Mouse (Mus musculus): ENCODE measurements at regions not wholly inside any gene's neighbourhood (a gene's known extent, or its start where the extent isn't known, plus 50 kb on each side); places are given as distances from the start of the nearest gene placed in this dataset.

DNA sequence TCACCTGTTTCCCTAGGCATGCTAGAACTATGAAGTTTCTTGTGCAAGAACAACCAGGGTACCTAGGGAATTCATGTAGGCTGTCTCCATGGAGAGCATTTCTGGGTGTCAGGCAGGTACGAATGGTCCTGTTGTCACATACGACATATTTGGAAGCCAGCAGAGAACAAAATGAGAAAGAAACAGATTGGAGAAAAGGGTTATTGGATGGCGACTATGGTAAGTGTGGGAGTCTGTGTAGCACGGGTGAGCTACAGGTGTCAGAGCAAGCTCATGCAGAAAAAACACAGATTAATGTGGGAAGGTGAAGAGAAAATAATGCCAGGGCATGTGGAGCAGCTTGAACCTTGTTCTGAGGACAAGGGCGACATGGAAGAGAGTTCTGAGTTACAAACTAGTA, 171.8 kb upstream of the Gcfc2 start:
- TF ChIP-seq POLR2A (IDR thresholded peaks at IDR 0.05; ENCODE audit: insufficient read depth, low read length) (no peak), CTCF (IDR thresholded peaks at IDR 0.05; ENCODE audit: low read depth, low read length) (no peak), EP300 (IDR thresholded peaks at IDR 0.05; ENCODE audit: insufficient read depth, low read depth, low read length) (no peak)

Measured in ES-Bruce4 (cell line).